23 mouse cellular contexts compared by ENCODE assay signal in the genomic region with DNA sequence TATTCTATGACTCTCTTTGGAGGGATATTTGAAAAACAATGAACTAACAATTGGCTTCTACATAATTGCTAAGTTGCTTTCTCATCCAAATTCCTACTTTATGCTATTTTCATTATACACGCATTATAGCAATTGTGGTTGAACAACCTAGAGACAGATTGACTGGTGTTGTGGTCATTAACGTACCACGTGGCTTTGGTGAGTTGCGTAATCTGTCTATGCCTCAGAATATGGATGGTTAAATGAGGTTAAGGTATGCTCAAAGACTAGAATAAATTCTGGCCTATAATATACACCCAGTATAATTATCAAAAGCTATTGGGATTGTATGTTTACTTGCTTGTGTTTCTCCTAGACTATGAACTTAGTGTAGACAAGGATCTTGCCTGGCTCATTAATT.
DNase-seq lines count a peak whose midpoint lies in the region; ATAC-seq and TF ChIP-seq lines count a peak whose summit lies in the region.
"Had no signal": no experiment of that assay in that cellular context is flagged by ENCODE, and none has a peak within 500 bp of the region (broad histone marks: within the 10 kb centered on the region; RNA-seq: fewer than 3 reads in every experiment).

No protein-coding gene starts in this region.

- H3ac ChIP-seq in myocyte (ENCODE audit: control insufficient read depth, insufficient read length) = no peak overlapping the region

- no peak for TF ChIP-seq POLR2A in myocyte (IDR thresholded peaks at IDR 0.05; ENCODE audit: insufficient read length, low read depth)

- H3K79me2 ChIP-seq in myocyte (ENCODE audit: control insufficient read depth, insufficient read depth) = no peaks in the 10 kb centered on the region

- H3K4me2 ChIP-seq in myocyte (ENCODE audit: low read depth) = no peak overlapping the region
- H3K4me2 ChIP-seq: embryonic facial prominence, embryonic 12.5 days; forebrain, embryonic 13.5 days; forebrain, embryonic 15.5 days had no signal

- ATAC-seq in common myeloid progenitor, adult 5-6 weeks (replicated peaks; ENCODE audit: low read depth, poor library complexity, severe bottlenecking) = 0 out of 2 replicates have a peak, but pooled peaks have one; percentile 33
- ATAC-seq: activated CD4-positive, CD25-positive, alpha-beta regulatory T cell, adult 4 months; CD4-positive, CD25-positive, alpha-beta regulatory T cell, adult 4 months; forebrain, embryonic 13.5 days; forebrain, embryonic 15.5 days; forebrain, postnatal 0 days; Patski had no signal

- no peak overlapping the region for H3K4me3 ChIP-seq in myocyte
- H3K4me3 ChIP-seq: embryonic facial prominence, embryonic 10.5 days; embryonic facial prominence, embryonic 12.5 days; forebrain, embryonic 13.5 days; forebrain, embryonic 15.5 days had no signal

- no peaks in the 10 kb centered on the region for H3K27me3 ChIP-seq in myocyte (ENCODE audit: control insufficient read depth, insufficient read depth, insufficient read length)
- H3K27me3 ChIP-seq: CH12.LX; embryonic facial prominence, embryonic 12.5 days; forebrain, embryonic 13.5 days; forebrain, embryonic 15.5 days; Patski had no signal

- no peaks in the 10 kb centered on the region for H3K36me3 ChIP-seq in myocyte (ENCODE audit: control insufficient read depth, insufficient read depth)
- H3K36me3 ChIP-seq: embryonic facial prominence, embryonic 10.5 days; embryonic facial prominence, embryonic 12.5 days; forebrain, embryonic 15.5 days; G1E had no signal

- peak; percentile 17 for DNase-seq in 416B (ENCODE audit: low read depth)
- DNase-seq in thymus, adult 18-20 months = no peak
- DNase-seq in gastrocnemius, postnatal 4 days (ENCODE audit: low spot score in 2 of 2) = no peak
- DNase-seq: adrenal gland, adult 8-10 months; adrenal gland, postnatal 25 days; cerebellum, adult 11 months; cerebellum, adult 18-20 months; cerebellum, adult 8-10 months; cerebellum, adult 9-11 months; cerebellum, postnatal 14 days; cerebellum, postnatal 36 days; forebrain, postnatal 0 days had no signal

TF ChIP-seq in myocyte, 11 proteins besides CTCF, POLR2A, EP300 and RAD21:
- TF ChIP-seq CEBPB (IDR thresholded peaks at IDR 0.05; ENCODE audit: insufficient read depth, poor library complexity, severe bottlenecking) (peak; percentile 82), USF1 (IDR thresholded peaks at IDR 0.05; ENCODE audit: low read depth) (no peak), SRF (IDR thresholded peaks at IDR 0.05; ENCODE audit: control insufficient read depth, insufficient read length, low read depth) (no peak), MYOD1 (IDR thresholded peaks at IDR 0.05; ENCODE audit: control insufficient read depth in 1 of 3, insufficient read length in 2 of 3, low read depth in 2 of 3) (no peak)
